Mouse (Mus musculus): ENCODE measurements around the gene Cd83. TPM values are rescaled to one million over a fixed set of nuclear protein-coding genes. Genes with fewer than 3 reads are reported as not detected.

Cd83 gene
- polyA plus RNA-seq, 1 experiment from 2014 or later, result 9.5 TPM

DNA sequence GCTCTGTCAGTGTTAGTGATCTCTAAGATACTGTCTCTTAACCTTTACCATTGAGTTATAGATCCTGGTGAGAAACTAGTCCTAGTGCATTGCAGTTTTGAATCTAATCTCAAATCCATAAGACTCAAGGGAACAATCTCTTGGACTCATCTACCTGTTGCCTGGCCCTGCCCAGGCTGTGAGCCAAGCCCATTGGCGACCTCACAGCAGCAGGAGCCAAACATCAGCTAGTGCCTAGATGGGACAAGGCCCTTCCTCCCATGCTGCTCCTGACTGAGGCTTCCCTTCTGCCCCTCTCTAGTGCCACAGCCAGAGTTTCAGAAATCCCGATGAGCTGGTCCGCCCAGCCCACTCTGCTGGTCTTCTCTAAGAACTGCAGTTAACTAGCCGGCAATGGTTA is 14.1 kb downstream of the Cd83 start:
- no peak for ATAC-seq (ENCODE audit: insufficient number of reproducible peaks, insufficient read depth, low FRiP score, low TSS enrichment)
- WGBS, result 82% methylated on average over 4 of the region's 4 CpGs
- Histone ChIP-seq H3K9ac (no peak overlapping the region), H3K27me3 (no peaks in the 10 kb centered on the region), H3K4me3 (no peak overlapping the region), H3K9me3 (0 out of 2 replicates have a peak, but pooled peaks cover 4% of the 10 kb centered on the region), H3K36me3 (no peaks in the 10 kb centered on the region), H3K27ac (no peak overlapping the region), H3K4me2 (replicated peaks) (no peak overlapping the region), H3K4me1 (0 out of 2 replicates have a peak, but pooled peaks cover 4% of the 10 kb centered on the region)

DNA sequence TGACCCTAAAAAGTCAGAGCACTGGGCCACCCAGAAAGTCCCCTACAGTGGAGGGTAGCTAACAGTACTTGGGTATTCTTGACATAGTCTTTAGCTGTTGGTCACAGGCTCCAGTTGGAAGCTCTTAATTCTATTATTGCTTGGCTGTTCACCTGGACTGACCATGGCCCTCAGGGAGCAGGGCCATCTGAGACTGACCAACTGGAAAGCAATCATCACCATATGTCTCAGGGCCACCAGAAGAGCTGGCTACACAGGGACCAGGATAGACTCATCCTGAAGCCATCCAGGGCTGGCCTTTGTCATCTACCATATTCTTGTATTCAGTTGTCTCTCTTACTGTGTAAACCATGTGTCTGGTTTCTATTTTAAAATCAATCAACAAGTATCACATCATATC is 15.6 kb downstream of the Cd83 start:
- H3K9ac ChIP-seq, result no peak overlapping the region
- H3K9me3 ChIP-seq, result 0 out of 2 replicates have a peak, but pooled peaks cover 4% of the 10 kb centered on the region
- no peaks in the 10 kb centered on the region for H3K27me3 ChIP-seq
- H3K4me1 ChIP-seq, result 0 out of 2 replicates have a peak, but pooled peaks cover 4% of the 10 kb centered on the region
- no peak for ATAC-seq (ENCODE audit: insufficient number of reproducible peaks, insufficient read depth, low FRiP score, low TSS enrichment)
- no peak overlapping the region for H3K4me3 ChIP-seq
- no peak overlapping the region for H3K4me2 ChIP-seq (replicated peaks)
- H3K27ac ChIP-seq, result no peak overlapping the region
- no peaks in the 10 kb centered on the region for H3K36me3 ChIP-seq

- peaks cover 11% of the 10 kb centered on the region for H3K4me1 ChIP-seq
- ATAC-seq (ENCODE audit: insufficient number of reproducible peaks, insufficient read depth, low FRiP score, low TSS enrichment), result no peak
- 47% methylated on average over 3 of the region's 3 CpGs for WGBS
- 0 out of 2 replicates have a peak, but pooled peaks cover 4% of the 10 kb centered on the region for H3K9me3 ChIP-seq
- no peaks in the 10 kb centered on the region for H3K36me3 ChIP-seq
- no peak overlapping the region for H3K4me3 ChIP-seq
- no peak overlapping the region for H3K4me2 ChIP-seq (replicated peaks)
- H3K9ac ChIP-seq, result no peak overlapping the region
- no peak overlapping the region for H3K27ac ChIP-seq
- no peaks in the 10 kb centered on the region for H3K27me3 ChIP-seq
These were observed 17.4 kb downstream of the Cd83 start for GRCm38 (mm10) chr13:43801961-43802360.

DNA sequence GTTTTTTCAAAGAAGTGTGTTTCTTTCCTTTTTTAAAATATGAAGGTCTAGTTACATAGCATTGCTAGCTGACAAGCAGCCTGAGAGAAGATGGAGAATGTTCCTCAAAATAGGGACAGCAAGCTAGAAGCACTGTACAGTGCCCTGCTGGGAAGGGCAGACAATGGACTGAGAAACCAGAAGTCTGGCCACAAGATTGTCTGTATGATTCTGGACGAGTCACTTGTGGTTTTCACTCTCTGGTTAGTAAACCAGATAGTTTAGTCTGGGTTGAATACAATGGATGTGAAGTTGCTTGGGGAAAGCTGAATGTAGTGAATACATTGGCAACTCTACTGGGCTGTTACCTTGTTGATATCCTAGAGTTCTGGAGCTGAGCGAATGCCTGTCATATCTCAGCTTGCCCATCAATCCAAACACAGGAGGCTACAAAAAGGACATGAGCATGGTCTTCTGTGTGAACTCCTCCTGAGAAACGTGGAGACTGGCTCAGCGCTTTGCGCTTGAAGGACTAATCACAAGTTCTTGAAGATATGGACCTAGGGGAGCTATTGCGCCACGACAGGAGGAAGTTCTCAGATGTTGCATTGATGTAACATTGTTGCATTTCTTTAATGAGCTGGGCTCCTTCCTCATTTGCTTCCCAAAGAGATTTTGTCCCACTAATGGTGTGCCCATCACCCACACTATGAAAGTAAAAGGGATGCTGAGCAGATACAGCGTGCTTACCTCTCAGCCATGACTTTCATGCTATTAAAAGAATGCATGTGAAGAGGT is 18.0 kb downstream of the Cd83 start:
- H3K4me2 ChIP-seq (replicated peaks), result no peak overlapping the region
- no peak for ATAC-seq (ENCODE audit: insufficient number of reproducible peaks, insufficient read depth, low FRiP score, low TSS enrichment)
- no peak overlapping the region for H3K9ac ChIP-seq
- no peaks in the 10 kb centered on the region for H3K36me3 ChIP-seq
- 0 out of 2 replicates have a peak, but pooled peaks cover 4% of the 10 kb centered on the region for H3K9me3 ChIP-seq
- no peak overlapping the region for H3K4me3 ChIP-seq
- WGBS, result 85% methylated on average over 8 of the region's 8 CpGs
- no peaks in the 10 kb centered on the region for H3K27me3 ChIP-seq
- H3K4me1 ChIP-seq, result peaks cover 10% of the 10 kb centered on the region
- no peak overlapping the region for H3K27ac ChIP-seq

- Histone ChIP-seq H3K9ac (no peak overlapping the region), H3K27me3 (no peaks in the 10 kb centered on the region), H3K9me3 (0 out of 2 replicates have a peak, but pooled peaks cover 4% of the 10 kb centered on the region), H3K36me3 (no peaks in the 10 kb centered on the region), H3K4me2 (replicated peaks) (no peak overlapping the region), H3K4me1 (peaks cover 9% of the 10 kb centered on the region), H3K27ac (no peak overlapping the region), H3K4me3 (no peak overlapping the region)
- 96% methylated on average over 3 of the region's 3 CpGs for WGBS
- ATAC-seq (ENCODE audit: insufficient number of reproducible peaks, insufficient read depth, low FRiP score, low TSS enrichment), result no peak
These were observed 20.1 kb downstream of the Cd83 start for GRCm38 (mm10) chr13:43804648-43805047.

DNA sequence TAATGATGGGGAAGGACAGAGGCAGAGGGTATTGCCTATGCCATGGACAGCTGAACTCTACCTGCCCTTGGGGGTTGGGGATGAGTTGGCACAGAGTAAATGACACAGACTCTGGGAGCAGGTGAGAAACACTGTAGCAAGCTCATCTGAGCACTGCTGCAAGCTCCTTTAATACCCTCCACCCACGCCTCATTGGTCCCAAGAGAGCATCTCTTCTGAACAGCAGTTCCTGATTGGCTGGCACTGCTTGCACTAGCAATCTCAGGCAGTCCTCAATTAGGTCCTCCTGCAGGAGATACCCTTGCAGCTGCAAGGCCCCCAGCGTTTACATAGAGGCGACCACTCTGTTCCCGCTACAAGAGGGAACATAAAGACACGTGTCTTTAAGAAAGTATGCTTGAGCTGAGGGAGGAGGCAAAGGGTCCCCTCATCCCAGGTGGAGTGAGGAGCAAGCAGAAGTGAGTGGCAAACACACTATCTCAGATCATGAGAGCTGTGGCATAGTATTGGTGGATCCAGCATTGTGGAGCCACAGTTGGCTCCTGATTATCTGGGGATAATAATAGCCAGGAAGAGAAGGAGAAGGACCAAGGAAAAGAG is 20.7 kb downstream of the Cd83 start:
- no peak overlapping the region for H3K9ac ChIP-seq
- WGBS, result 82% methylated on average over 5 of the region's 5 CpGs

DNA sequence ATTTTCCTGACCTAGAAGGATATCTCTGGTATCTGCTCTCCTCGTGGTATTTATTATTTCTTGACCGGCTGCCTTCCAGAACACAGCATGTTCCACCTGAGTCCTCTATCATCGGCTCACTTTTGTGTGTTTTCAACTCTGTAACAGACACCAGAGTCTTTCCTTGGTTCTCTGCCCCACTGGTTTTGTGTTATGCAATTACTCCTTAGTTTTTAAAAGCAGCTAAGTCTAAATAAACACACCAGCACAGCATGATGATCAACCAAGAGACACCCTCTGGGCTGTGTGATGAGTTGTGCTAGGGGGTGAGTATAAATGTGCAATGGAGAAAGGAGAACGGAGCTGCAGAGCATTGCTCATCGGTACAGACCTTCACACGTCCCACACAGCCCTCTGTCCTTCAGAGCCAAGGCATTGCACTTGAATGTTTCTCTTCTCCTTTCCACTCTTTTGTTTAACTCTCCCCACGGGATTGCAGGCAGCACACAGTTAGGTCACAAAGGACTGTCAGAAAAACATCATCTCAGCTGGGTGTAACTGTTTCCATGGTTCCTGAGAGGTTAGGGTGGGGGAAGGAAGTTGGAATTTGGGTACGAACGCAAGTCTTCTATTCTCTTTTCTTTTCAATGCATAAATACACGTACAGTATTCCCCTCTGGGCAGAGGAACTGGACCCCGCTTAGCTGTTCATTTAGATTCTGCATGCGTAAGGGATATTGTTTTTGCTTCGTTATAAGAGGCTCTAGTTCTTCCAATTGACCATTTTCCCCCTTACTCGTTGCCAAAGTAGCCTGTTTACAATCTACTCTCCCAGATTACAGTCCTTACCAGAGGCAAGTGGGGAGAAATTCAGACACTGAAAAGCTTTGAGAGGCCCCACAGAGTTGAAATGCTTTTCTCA is 22.0 kb downstream of the Cd83 start:
- Histone ChIP-seq H3K4me3 (no peak overlapping the region), H3K4me1 (peaks cover 9% of the 10 kb centered on the region), H3K9me3 (no peaks in the 10 kb centered on the region), H3K27ac (no peak overlapping the region), H3K36me3 (no peaks in the 10 kb centered on the region), H3K9ac (no peak overlapping the region), H3K27me3 (no peaks in the 10 kb centered on the region), H3K4me2 (replicated peaks) (no peak overlapping the region)
- ATAC-seq (ENCODE audit: insufficient number of reproducible peaks, insufficient read depth, low FRiP score, low TSS enrichment), result no peak
- WGBS, result 62% methylated on average over 14 of the region's 14 CpGs

More for the DNA sequence above, 20.7 kb downstream of the Cd83 start:
- peaks cover 9% of the 10 kb centered on the region for H3K4me1 ChIP-seq
- H3K4me3 ChIP-seq, result no peak overlapping the region
- H3K4me2 ChIP-seq (replicated peaks), result no peak overlapping the region
- H3K9me3 ChIP-seq, result 0 out of 2 replicates have a peak, but pooled peaks cover 4% of the 10 kb centered on the region
- H3K27me3 ChIP-seq, result no peaks in the 10 kb centered on the region
- no peaks in the 10 kb centered on the region for H3K36me3 ChIP-seq
- no peak for ATAC-seq (ENCODE audit: insufficient number of reproducible peaks, insufficient read depth, low FRiP score, low TSS enrichment)
- no peak overlapping the region for H3K27ac ChIP-seq

- no peaks in the 10 kb centered on the region for H3K36me3 ChIP-seq
- H3K9me3 ChIP-seq, result no peaks in the 10 kb centered on the region
- no peak overlapping the region for H3K9ac ChIP-seq
- no peak overlapping the region for H3K27ac ChIP-seq
- H3K4me3 ChIP-seq, result no peak overlapping the region
- H3K4me1 ChIP-seq, result peaks cover 9% of the 10 kb centered on the region
- WGBS, result 79% methylated on average over 3 of the region's 3 CpGs
- H3K4me2 ChIP-seq (replicated peaks), result no peak overlapping the region
- ATAC-seq (ENCODE audit: insufficient number of reproducible peaks, insufficient read depth, low FRiP score, low TSS enrichment), result no peak
- no peaks in the 10 kb centered on the region for H3K27me3 ChIP-seq
These were observed 22.7 kb downstream of the Cd83 start for GRCm38 (mm10) chr13:43807272-43807675.

DNA sequence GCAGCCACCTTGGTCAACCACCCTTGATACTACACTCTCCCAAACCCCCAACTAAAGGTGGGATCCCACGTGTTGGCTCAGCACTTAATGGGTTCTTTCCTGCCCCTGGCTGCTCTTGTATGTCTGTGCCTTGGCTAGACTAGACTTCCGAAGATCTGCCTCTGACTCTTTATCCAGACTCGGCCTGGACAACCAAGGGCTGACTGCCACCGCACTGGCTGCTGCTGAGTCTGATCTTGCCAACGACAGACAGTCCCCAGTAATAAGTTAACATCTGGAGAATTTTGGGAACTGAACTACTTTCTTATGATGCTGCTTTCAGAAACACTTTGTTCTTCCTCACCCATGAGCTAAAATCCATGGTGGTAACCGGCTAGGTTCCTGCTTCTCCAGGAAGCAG is 26.0 kb downstream of the Cd83 start:
- 81% methylated on average over 6 of the region's 6 CpGs for WGBS
- Histone ChIP-seq H3K27ac (no peak overlapping the region), H3K4me2 (replicated peaks) (no peak overlapping the region), H3K4me1 (peaks cover 9% of the 10 kb centered on the region), H3K9me3 (0 out of 2 replicates have a peak, but pooled peaks cover 3% of the 10 kb centered on the region), H3K36me3 (no peaks in the 10 kb centered on the region), H3K27me3 (no peaks in the 10 kb centered on the region), H3K9ac (no peak overlapping the region), H3K4me3 (no peak overlapping the region)
- no peak for ATAC-seq (ENCODE audit: insufficient number of reproducible peaks, insufficient read depth, low FRiP score, low TSS enrichment)

DNA sequence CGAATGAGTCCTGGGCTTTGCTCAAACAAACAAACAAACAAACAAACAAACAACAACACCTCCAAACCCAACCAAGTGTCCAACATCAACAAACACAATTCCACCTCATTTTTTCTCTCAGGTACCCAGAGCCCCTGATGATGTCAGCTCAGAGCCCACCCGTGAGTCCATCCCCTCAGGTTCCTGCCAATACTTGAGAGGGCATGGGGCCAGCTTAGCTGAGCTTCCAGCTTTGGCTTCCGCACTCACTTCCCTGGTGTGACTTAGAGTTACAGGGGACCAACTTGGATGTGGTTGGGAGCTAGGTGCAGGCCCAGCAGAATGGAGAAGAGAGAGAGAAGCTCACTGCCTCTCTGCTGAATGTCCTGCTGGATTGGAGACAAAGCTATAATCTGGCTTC is 27.3 kb downstream of the Cd83 start:
- H3K9ac ChIP-seq, result no peak overlapping the region
- no peak for ATAC-seq (ENCODE audit: insufficient number of reproducible peaks, insufficient read depth, low FRiP score, low TSS enrichment)
- H3K4me2 ChIP-seq (replicated peaks), result no peak overlapping the region
- H3K27ac ChIP-seq, result no peak overlapping the region
- H3K4me1 ChIP-seq, result peaks cover 3% of the 10 kb centered on the region; the same call in 1 of the 2 replicates
- H3K27me3 ChIP-seq, result no peaks in the 10 kb centered on the region
- 0 out of 2 replicates have a peak, but pooled peaks cover 3% of the 10 kb centered on the region for H3K9me3 ChIP-seq
- 89% methylated on average over 3 of the region's 3 CpGs for WGBS
- no peak overlapping the region for H3K4me3 ChIP-seq
- H3K36me3 ChIP-seq, result no peaks in the 10 kb centered on the region

GRCm38 (mm10) chr13:43813431-43813830 is 28.9 kb downstream of the Cd83 start:
- Histone ChIP-seq H3K4me3 (no peak overlapping the region), H3K27me3 (no peaks in the 10 kb centered on the region), H3K9me3 (0 out of 2 replicates have a peak, but pooled peaks cover 3% of the 10 kb centered on the region), H3K36me3 (no peaks in the 10 kb centered on the region), H3K4me1 (no peaks in the 10 kb centered on the region), H3K9ac (no peak overlapping the region), H3K27ac (no peak overlapping the region), H3K4me2 (replicated peaks) (no peak overlapping the region)
- 91% methylated on average over 8 of the region's 8 CpGs for WGBS
- ATAC-seq (ENCODE audit: insufficient number of reproducible peaks, insufficient read depth, low FRiP score, low TSS enrichment), result no peak
